In the genomic region with DNA sequence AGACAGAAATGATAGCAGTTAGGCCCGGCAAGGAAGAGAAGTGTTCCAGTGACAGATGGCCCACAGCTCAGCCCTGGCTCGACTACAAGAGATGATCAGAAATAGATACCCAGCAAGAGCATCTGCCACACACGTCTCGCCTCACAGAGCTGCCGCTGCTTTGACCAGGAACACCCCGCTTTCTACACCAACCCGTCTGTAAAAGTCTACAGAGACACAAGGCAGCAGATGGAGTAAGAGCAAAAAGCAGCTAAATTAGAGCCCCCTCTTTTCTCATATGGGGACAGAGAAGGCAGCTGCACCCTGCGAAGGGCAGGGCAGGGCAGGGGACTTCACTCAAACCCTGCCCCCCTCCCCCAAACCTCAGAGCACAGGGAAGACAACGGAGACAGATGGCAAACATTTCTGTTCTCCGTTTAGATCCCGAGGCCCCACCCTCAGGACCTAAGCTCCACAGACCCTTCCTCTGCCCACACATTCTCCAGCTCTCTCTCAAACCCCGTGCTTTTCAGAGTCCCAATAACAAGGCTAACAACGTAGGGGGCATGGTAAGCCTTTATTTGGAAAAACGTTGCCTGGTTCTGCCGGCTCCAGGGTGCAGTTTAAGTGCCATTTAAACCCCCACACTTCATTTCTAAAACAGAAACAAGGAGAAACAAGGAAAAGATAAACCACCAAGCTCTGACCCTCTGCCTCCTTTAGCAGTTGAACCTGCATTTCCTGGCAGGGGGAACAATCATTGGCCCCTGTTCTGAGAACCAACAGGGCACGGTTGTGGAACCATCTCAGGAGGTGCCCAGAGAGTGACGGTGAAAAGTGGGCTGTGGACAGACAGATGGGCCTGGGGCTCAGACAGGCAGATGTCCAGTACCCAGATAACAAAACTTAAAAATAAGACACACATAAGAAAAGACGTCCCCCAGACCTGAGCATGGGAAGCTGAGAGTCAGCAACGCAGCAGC, we compare ENCODE assay signal across 8 mouse cellular contexts. TPM values are rescaled to one million over a fixed set of nuclear protein-coding genes. Genes with fewer than 3 reads are reported as not detected.
DNase-seq lines count a peak whose midpoint lies in the region; ATAC-seq lines count a peak whose summit lies in the region.

No protein-coding gene starts in this region.

- peaks cover 12% of the 10 kb centered on the region; the same call in 1 of the 2 replicates for H3K9me3 ChIP-seq in forebrain, embryonic 10.5 days
- 0 out of 2 replicates have a peak, but pooled peaks cover 3% of the 10 kb centered on the region for H3K9me3 ChIP-seq in neural tube, embryonic 13.5 days

- H3K4me2 ChIP-seq in neural tube, embryonic 13.5 days: 0 out of 2 replicates have a peak overlapping the region, but pooled peaks have one; percentile 9

- no peak overlapping the region for H3K4me3 ChIP-seq in forebrain, embryonic 10.5 days
- H3K4me3 ChIP-seq in neural tube, embryonic 13.5 days: no peak overlapping the region

- H3K27ac ChIP-seq in forebrain, embryonic 10.5 days: peak overlapping the region; percentile 70
- H3K27ac ChIP-seq in neural tube, embryonic 13.5 days (replicated peaks): peak overlapping the region; percentile 79

- no peak overlapping the region for H3K9ac ChIP-seq in neural tube, embryonic 13.5 days

- peaks cover 43% of the 10 kb centered on the region for H3K36me3 ChIP-seq in forebrain, embryonic 10.5 days (replicated peaks)
- peaks cover 38% of the 10 kb centered on the region for H3K36me3 ChIP-seq in neural tube, embryonic 13.5 days

- no peaks in the 10 kb centered on the region for H3K27me3 ChIP-seq in forebrain, embryonic 10.5 days (ENCODE audit: poor library complexity, severe bottlenecking)
- no peaks in the 10 kb centered on the region for H3K27me3 ChIP-seq in neural tube, embryonic 13.5 days

- ATAC-seq in neural tube, embryonic 13.5 days (ENCODE audit: low read depth): peak; percentile 56

- DNase-seq in cerebellum, adult 9-10 months: peak; percentile 98
- no peak for DNase-seq in forebrain, embryonic 10.5 days (ENCODE audit: extremely low spot score, low spot score)
- DNase-seq in layer of hippocampus, adult 8-10 months (ENCODE audit: low spot score in 2 of 2): peak; percentile 92 to 93
- DNase-seq in adrenal gland, postnatal 14 days: no peak
- no peak for DNase-seq in gastrocnemius, postnatal 25 days
- DNase-seq in ovary, postnatal 10 days (ENCODE audit: low spot score): no peak
- DNase-seq in thymus, postnatal 0 days (ENCODE audit: low spot score): no peak

- 43% methylated on average over 19 of the region's 19 CpGs for WGBS in forebrain, embryonic 10.5 days
- 29% methylated on average over 19 of the region's 19 CpGs for WGBS in neural tube, embryonic 13.5 days

- H3K4me1 ChIP-seq in forebrain, embryonic 10.5 days: peaks cover 37% of the 10 kb centered on the region
- H3K4me1 ChIP-seq in neural tube, embryonic 13.5 days (replicated peaks): peaks cover 39% of the 10 kb centered on the region

RNA-seq across cellular contexts. Expression of a gene that starts 21.7 kb away (rescaled TPM):
- 13.6 and 15.6 TPM in 2 replicates for polyA plus RNA-seq in forebrain, embryonic 10.5 days (2016; fragmentation: Nextera tagmentation; extraction: Ambion mirVana)
- total RNA-seq in layer of hippocampus, adult 8-10 months (2022): 10 to 100 TPM; 32.8 to 42.2 (median 37.2) TPM
- 30.6 and 34.0 TPM in 2 replicates for polyA plus RNA-seq in neural tube, embryonic 13.5 days (2015; fragmentation: Nextera tagmentation; extraction: Ambion mirVana)
- total RNA-seq in adrenal gland, postnatal 14 days (2021): 12.0 and 12.2 TPM in 2 replicates
- 10 to 100 TPM; 10.3 to 11.8 TPM for total RNA-seq in gastrocnemius, postnatal 25 days (2021)
- 1.3 and 1.5 TPM in 2 replicates for polyA plus RNA-seq in thymus, postnatal 0 days (2015; fragmentation: Nextera tagmentation; extraction: Ambion mirVana)

RNA-seq across cellular contexts. Expression of a gene that starts 26.0 kb away (rescaled TPM):
- 15.2 and 15.8 TPM in 2 replicates for polyA plus RNA-seq in forebrain, embryonic 10.5 days (2016; fragmentation: Nextera tagmentation; extraction: Ambion mirVana)
- 1 to 10 TPM; 5.4 to 8.3 (median 7.1) TPM for total RNA-seq in layer of hippocampus, adult 8-10 months (2022)
- polyA plus RNA-seq in neural tube, embryonic 13.5 days (2015; fragmentation: Nextera tagmentation; extraction: Ambion mirVana): 12.6 and 16.1 TPM in 2 replicates
- 2.7 and 5.0 TPM in 2 replicates for total RNA-seq in adrenal gland, postnatal 14 days (2021)
- total RNA-seq in gastrocnemius, postnatal 25 days (2021): 1 to 10 TPM; 3.3 to 3.8 TPM
- polyA plus RNA-seq in thymus, postnatal 0 days (2015; fragmentation: Nextera tagmentation; extraction: Ambion mirVana): 3.4 and 3.7 TPM in 2 replicates

RNA-seq across cellular contexts. Expression of a gene that starts 33.9 kb away (rescaled TPM):
- not detected in 2 replicates for polyA plus RNA-seq in forebrain, embryonic 10.5 days (2016; fragmentation: Nextera tagmentation; extraction: Ambion mirVana)
- not detected for total RNA-seq in layer of hippocampus, adult 8-10 months (2022)
- polyA plus RNA-seq in neural tube, embryonic 13.5 days (2015; fragmentation: Nextera tagmentation; extraction: Ambion mirVana): not detected in 2 replicates
- total RNA-seq in adrenal gland, postnatal 14 days (2021): not detected in 2 replicates
- total RNA-seq in gastrocnemius, postnatal 25 days (2021): not detected
- 0.09 TPM in 1 of 2 replicates, not detected in the other for polyA plus RNA-seq in thymus, postnatal 0 days (2015; fragmentation: Nextera tagmentation; extraction: Ambion mirVana)

Comparison
In these comparisons a context has a peak if more than half of its experiments do, and no peak if none do; other contexts are left out.
1. DNase-seq: peak in cerebellum, adult 9-10 months (single experiment) and layer of hippocampus, adult 8-10 months (2 of 2); none in forebrain, embryonic 10.5 days (single experiment), adrenal gland, postnatal 14 days (single experiment), gastrocnemius, postnatal 25 days (single experiment), ovary, postnatal 10 days (single experiment) and thymus, postnatal 0 days (single experiment).